In genomic region chr15:85672376-85672775, GRCm38 (mm10) we compare ENCODE assay signal across 8 mouse cellular contexts.
DNase-seq lines count a peak whose midpoint lies in the region; ATAC-seq and TF ChIP-seq lines count a peak whose summit lies in the region.

No protein-coding gene starts in this region.

- TF ChIP-seq POLR2A in limb, embryonic 14.5 days (IDR thresholded peaks at IDR 0.05; ENCODE audit: borderline replicate concordance, extremely low read depth, insufficient read depth, insufficient read length): no peak

- 36% methylated on average over 3 of the region's 3 CpGs for WGBS in lung, embryonic 16.5 days
- 61% methylated on average over 3 of the region's 3 CpGs for WGBS in limb, embryonic 14.5 days
- 66% methylated on average over 3 of the region's 3 CpGs for WGBS in stomach, embryonic 16.5 days

- H3K9me3 ChIP-seq in lung, embryonic 16.5 days (ENCODE audit: control insufficient read depth, low read length): no peaks in the 10 kb centered on the region
- H3K9me3 ChIP-seq in limb, embryonic 14.5 days (ENCODE audit: control insufficient read depth, low read length): no peaks in the 10 kb centered on the region
- no peaks in the 10 kb centered on the region for H3K9me3 ChIP-seq in stomach, embryonic 16.5 days (replicated peaks; ENCODE audit: control insufficient read depth, low read length)

- intact Hi-C loops in gastrocnemius, adult 2 months (cut with DNase I): loop anchor here (5.0 kb wide), 2 partner anchors 35 to 60 kb away; no protein-coding TSS in a partner anchor
- intact Hi-C loops in left cerebral cortex, postnatal 25 days (cut with DNase I): loop anchor here (2.0 kb wide), 1 partner anchor 36 kb away; no protein-coding TSS in a partner anchor

- no peak for DNase-seq in gastrocnemius, adult 2 months
- no peak for DNase-seq in gastrocnemius, postnatal 25 days
- no peak for DNase-seq in lung, postnatal 10 days
- DNase-seq in limb, embryonic 14.5 days (ENCODE audit: low spot score): no peak
- DNase-seq in retina, postnatal 1 day: no peak
- no peak for DNase-seq in left cerebral cortex, postnatal 25 days (ENCODE audit: low spot score in 2 of 2)

- peak overlapping the region; percentile 98 for H3K4me3 ChIP-seq in gastrocnemius, adult 2 months
- H3K4me3 ChIP-seq in lung, embryonic 16.5 days (ENCODE audit: low read length): peak overlapping the region; percentile 98
- peak overlapping the region; percentile 95 for H3K4me3 ChIP-seq in limb, embryonic 14.5 days (replicated peaks; ENCODE audit: low read length)
- peak overlapping the region; percentile 80 for H3K4me3 ChIP-seq in stomach, embryonic 16.5 days (replicated peaks; ENCODE audit: low read length)

- TF ChIP-seq CTCF in gastrocnemius, adult 2 months (IDR thresholded peaks at IDR 0.05): no peak

- peak overlapping the region; percentile 86 for H3K4me2 ChIP-seq in lung, embryonic 16.5 days (ENCODE audit: low read depth, low read length)
- H3K4me2 ChIP-seq in limb, embryonic 14.5 days (replicated peaks; ENCODE audit: low read depth, low read length, severe bottlenecking): peak overlapping the region; percentile 77
- peak overlapping the region; percentile 77 for H3K4me2 ChIP-seq in stomach, embryonic 16.5 days (ENCODE audit: low read depth, low read length)

- H3K27me3 ChIP-seq in lung, embryonic 16.5 days (ENCODE audit: control insufficient read depth, insufficient read depth, low read depth, low read length): no peaks in the 10 kb centered on the region
- 0 out of 2 replicates have a peak, but pooled peaks cover 2% of the 10 kb centered on the region for H3K27me3 ChIP-seq in limb, embryonic 14.5 days (ENCODE audit: control insufficient read depth, insufficient read depth, low read length)
- H3K27me3 ChIP-seq in stomach, embryonic 16.5 days (ENCODE audit: control insufficient read depth, insufficient read depth, low read length): 0 out of 2 replicates have a peak, but pooled peaks cover 5% of the 10 kb centered on the region

- peaks cover 7% of the 10 kb centered on the region; the same call in 1 of the 2 replicates for H3K36me3 ChIP-seq in lung, embryonic 16.5 days (ENCODE audit: control insufficient read depth, insufficient read depth, low read length)
- H3K36me3 ChIP-seq in limb, embryonic 14.5 days (ENCODE audit: control insufficient read depth, insufficient read depth, low read length): peaks cover 31% of the 10 kb centered on the region
- no peaks in the 10 kb centered on the region for H3K36me3 ChIP-seq in stomach, embryonic 16.5 days (ENCODE audit: control insufficient read depth, insufficient read depth, low read length)

- peak overlapping the region; percentile 96 for H3K27ac ChIP-seq in gastrocnemius, adult 2 months
- H3K27ac ChIP-seq in lung, embryonic 16.5 days (ENCODE audit: low read length): no peak overlapping the region
- peak overlapping the region; percentile 96; the same call in 1 of the 2 replicates for H3K27ac ChIP-seq in limb, embryonic 14.5 days (replicated peaks; ENCODE audit: low read depth, low read length)
- no peak overlapping the region for H3K27ac ChIP-seq in stomach, embryonic 16.5 days (ENCODE audit: low read length)

- peaks cover 51% of the 10 kb centered on the region for H3K4me1 ChIP-seq in lung, embryonic 16.5 days (replicated peaks; ENCODE audit: control insufficient read depth, insufficient read depth, low read length)
- H3K4me1 ChIP-seq in limb, embryonic 14.5 days (ENCODE audit: control insufficient read depth, insufficient read depth, low read length): peaks cover 50% of the 10 kb centered on the region
- peaks cover 30% of the 10 kb centered on the region for H3K4me1 ChIP-seq in stomach, embryonic 16.5 days (ENCODE audit: control insufficient read depth, insufficient read depth, low read length)

- H3K9ac ChIP-seq in lung, embryonic 16.5 days (ENCODE audit: low read length): peak overlapping the region; percentile 100
- peak overlapping the region; percentile 99 for H3K9ac ChIP-seq in limb, embryonic 14.5 days (ENCODE audit: low read depth, low read length, severe bottlenecking)
- peak overlapping the region; percentile 96 for H3K9ac ChIP-seq in stomach, embryonic 16.5 days (ENCODE audit: low read length)

- no peak for ATAC-seq in lung, embryonic 16.5 days (ENCODE audit: low read depth)
- no peak for ATAC-seq in limb, embryonic 14.5 days (ENCODE audit: low FRiP score, low read depth)
- no peak for ATAC-seq in stomach, embryonic 16.5 days (ENCODE audit: insufficient read depth, low FRiP score)

Comparison
In these comparisons a context has a peak if more than half of its experiments do, and no peak if none do; other contexts are left out.
1. H3K27ac ChIP-seq: peak in gastrocnemius, adult 2 months (single experiment) and limb, embryonic 14.5 days (single experiment); none in lung, embryonic 16.5 days (single experiment) and stomach, embryonic 16.5 days (single experiment).
2. Peak in every context shown above with its lines, with median percentiles within 50 percentile points of each other: H3K4me3 ChIP-seq, H3K4me2 ChIP-seq and H3K9ac ChIP-seq.